Mouse (Mus musculus): Measurements from ENCODE around the gene Pdhx.
A peak's percentile ranks its signal among the peaks of the same experiment; 100 is the strongest.

Gene Pdhx

DNA sequence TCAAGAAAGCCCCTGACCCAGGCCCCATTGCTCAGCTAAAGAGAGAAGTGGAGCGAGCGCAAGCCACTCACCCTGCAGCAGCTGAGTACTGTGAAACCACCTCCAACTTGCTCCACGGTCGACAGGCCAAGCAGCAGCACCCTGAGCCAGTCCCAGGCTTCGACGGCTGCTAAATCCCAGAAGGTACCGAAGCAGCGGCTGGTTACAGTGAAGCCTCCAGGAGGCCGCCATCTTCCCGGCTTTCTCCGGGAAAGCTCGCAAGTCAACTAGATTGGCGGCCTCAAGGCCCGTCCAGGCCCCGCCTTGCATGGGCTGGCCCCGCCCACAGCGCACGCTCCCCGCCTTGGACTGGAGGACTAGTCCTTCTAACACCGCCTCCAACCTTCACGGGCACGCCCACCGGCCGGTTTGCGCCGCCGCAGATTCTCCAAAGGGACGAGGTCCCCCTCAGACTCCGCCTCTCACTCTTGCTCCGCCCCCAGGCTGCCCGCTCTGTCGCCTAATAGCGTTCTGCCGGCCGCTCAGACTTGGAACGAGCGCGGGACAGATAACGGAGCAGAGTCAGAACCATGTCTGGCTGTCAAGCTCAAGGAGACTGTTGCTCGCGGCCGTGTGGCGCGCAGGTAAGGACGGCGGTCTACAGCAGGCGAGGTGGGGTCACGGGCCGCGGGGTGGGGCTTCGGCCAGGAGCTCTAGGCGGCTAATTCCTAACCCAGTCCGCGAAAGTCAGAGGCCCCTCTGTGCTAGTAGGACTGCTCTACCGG is at the start of gene Pdhx, which contains the start of gene Apip:
Gene Pdhx (minus strand): TSS at position 295 of the 764 bp plus-strand sequence.
Gene Apip (plus strand): TSS at position 457 of the 764 bp plus-strand sequence.
- DNase-seq (ENCODE audit: low spot score in 2 of 2), result peak; percentile 100

DNA sequence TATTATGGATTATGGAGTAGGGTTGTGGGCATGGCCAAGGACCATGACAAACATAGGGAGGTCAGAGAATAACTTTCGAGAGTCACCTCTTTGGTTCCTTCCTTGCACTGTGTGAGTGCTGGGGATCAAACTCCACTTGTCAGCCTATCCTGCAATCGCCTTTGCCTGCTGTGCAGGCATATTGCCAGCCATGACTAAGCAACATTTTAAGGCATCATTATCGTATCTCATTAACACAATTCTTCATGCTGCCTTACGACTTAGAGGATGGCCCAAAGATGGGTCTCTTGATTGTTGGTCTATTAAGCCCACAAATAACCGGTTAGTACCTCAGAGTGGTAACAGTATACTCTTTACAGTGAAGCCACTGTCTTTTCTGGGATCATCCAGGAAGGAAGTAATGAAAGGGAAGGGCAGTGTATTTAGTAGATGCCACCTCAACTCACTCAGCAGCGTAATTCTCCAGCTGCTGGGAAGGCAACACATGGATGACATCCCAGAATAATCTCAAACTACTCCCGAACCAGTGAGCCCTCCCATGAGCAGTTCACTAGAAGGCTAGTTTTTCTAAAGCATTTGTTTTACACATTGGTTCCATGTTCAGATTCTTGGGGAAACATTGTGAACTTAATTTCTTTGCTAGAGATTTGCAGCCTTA is 46.0 kb upstream of the Pdhx start:
- no peak for DNase-seq (ENCODE audit: low spot score in 2 of 2)

GRCm38 (mm10) chr2:103118324-103119196 is 45.2 kb upstream of the Pdhx start:
- no peak for DNase-seq (ENCODE audit: low spot score in 2 of 2)

DNA sequence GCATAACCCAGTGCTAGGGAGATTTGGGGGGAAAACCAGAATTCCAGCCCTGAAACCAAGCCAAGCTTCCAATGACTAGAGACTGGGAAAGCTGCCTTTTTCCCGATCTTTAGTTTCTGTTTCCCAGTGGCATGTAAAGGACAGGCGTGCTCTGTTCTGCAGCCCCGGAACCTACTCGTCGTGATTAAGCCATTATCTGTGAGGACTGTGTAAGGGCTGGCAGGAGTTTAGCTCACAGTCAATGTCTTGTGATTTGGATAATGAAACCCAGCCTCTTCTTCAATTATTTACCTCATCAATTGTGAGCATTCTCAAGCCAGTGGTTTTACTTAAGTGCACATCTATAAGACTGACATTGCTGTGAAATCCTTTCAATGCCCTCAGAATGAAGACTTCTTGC is 43.9 kb upstream of the Pdhx start:
- no peak for DNase-seq (ENCODE audit: low spot score in 2 of 2)

DNA sequence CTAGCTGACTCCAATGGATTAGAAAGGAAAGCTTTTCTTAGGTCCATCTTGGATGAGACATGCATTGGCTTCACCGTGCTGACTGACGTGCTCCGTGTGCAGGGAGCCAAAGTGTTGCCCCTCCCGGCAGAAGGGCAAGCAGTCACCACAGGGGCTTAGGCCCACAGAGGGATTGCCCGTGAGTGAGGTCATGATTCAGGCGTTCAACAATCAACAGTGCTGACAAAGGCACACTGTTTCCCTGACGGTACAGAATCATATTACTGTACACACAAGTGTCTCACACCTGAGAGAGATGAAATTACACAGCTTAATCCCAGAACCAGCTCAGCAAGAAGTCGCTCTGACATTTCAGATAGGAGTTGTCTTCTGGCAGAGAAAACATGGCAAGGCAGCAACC is 38.4 kb upstream of the Pdhx start:
- DNase-seq (ENCODE audit: low spot score in 2 of 2), result no peak

GRCm38 (mm10) chr2:103106172-103106571 is 32.9 kb upstream of the Pdhx start:
- no peak for DNase-seq (ENCODE audit: low spot score in 2 of 2)

- no peak for DNase-seq (ENCODE audit: low spot score in 2 of 2)
Measured at GRCm38 (mm10) chr2:103102595-103102994, 29.3 kb upstream of the Pdhx start.

GRCm38 (mm10) chr2:103089521-103089920 is 16.2 kb upstream of the Pdhx start:
- no peak for DNase-seq (ENCODE audit: low spot score in 2 of 2)

DNA sequence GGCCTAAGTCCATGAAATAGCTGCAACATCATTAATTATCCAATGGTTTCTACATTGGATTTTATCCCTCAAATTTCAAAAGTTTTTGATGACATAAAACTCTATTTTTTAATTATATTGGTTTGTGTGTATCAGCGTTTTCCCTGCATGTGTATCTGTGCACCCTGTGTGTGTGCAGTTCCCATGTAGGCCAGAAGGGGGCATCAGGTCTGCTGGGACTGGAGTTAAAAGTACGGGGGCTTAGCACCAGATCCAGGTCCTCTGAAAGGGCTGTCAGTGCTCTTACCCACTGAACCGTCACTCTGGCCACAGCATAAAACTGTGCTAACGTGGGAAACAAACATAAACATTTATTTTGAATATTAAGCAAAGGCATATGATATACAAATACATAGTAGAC is 14.8 kb upstream of the Pdhx start:
- DNase-seq (ENCODE audit: low spot score in 2 of 2), result no peak

GRCm38 (mm10) chr2:103086432-103086831 is 13.1 kb upstream of the Pdhx start:
- no peak for DNase-seq (ENCODE audit: low spot score in 2 of 2)

- no peak for DNase-seq (ENCODE audit: low spot score in 2 of 2)
Measured at GRCm38 (mm10) chr2:103085633-103086032, 12.3 kb upstream of the Pdhx start.

DNA sequence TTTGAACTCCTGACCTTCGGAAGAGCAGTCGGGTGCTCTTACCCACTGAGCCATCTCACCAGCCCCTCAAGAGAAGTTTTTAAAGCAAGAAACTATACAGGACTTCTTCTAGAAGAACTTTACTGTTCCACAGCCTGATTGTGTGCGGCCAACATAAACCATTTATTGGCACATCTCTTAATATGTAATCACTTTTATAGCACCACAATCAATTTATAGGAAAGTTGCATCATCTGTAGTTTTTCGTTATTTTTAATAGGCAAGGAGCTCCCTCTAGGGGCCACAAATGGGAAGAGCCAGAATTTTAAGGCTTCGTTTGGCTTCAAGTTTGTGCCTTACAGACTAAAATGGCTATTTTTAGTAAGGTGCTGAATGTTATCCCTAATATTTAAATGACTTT is 11.1 kb upstream of the Pdhx start:
- DNase-seq (ENCODE audit: low spot score in 2 of 2), result peak; percentile 7 to 21

- DNase-seq (ENCODE audit: low spot score in 2 of 2), result no peak
Measured at GRCm38 (mm10) chr2:103082853-103083252, 9.5 kb upstream of the Pdhx start.

DNA sequence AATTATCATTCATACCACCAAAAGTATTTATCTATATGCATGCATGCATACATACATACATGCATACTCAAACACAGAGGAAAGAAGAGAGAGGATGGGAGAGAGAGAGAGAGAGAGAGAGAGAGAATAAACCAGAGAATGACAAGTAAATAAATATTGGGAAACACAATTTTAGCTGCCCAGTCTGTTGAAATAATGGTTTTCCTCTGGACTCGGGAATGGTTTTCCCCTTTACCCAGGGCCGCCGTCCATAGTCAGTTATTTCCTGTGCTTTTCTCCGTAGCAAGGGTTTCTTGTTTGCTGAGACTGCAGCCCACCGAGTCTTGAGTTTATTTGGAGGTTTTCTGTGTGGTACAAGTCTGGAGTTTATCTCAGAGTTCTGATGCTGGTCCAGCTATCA is 8.4 kb upstream of the Pdhx start:
- DNase-seq (ENCODE audit: low spot score in 2 of 2), result no peak

- DNase-seq (ENCODE audit: low spot score in 2 of 2), result no peak
Measured at GRCm38 (mm10) chr2:103081117-103081516, 7.8 kb upstream of the Pdhx start.

DNA sequence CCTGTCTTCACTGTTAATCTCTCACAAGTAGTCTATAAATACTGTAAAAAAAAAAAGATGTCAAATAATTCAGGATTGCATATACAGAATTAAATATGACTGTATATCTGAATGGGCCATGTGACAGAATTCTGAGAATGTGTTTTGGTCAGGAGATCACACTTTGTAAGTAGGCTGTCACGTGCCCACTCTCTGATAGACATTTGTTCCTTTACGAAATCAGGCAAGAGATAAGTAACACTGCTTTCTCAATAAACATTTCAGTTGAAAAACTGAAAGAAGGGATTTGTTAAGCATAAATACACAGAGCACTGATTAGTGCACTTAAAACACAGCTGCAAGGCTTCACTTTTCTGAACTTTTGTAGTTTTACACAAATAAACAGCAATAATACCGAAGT is 2.7 kb downstream of the Pdhx start:
- no peak for DNase-seq (ENCODE audit: low spot score in 2 of 2)

DNA sequence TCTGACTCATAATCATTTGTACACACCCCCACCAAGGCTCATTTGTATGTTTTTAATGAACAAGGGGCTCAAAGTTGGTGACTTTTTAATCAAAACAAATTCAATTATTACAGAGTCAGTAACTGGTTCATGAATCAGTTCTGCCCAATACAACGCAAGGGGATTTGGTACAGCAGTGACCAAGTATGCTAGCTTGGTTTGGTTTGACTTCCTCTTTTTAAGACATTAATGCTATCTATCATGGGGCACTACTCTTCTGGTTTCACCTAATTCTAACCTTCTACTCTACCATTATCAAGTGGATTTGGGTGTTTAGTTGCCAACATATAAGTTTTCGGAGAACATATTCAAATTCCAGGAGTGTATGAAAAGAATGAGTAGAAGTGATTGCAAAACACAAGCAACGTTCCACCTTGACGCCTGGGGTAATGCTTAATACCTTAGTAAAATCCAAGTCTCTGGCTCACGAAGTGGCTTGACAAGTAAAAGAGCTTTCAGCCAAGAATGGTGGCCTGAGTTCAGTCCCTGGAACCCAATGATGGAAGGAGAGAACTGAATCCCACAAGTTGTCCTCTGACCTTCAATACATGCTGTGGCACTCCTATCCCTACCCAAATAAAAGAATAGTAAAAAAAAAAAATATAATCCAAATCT is 3.4 kb downstream of the Pdhx start:
- DNase-seq (ENCODE audit: low spot score in 2 of 2), result no peak

GRCm38 (mm10) chr2:103068602-103069001 is 4.7 kb downstream of the Pdhx start:
- no peak for DNase-seq (ENCODE audit: low spot score in 2 of 2)

DNA sequence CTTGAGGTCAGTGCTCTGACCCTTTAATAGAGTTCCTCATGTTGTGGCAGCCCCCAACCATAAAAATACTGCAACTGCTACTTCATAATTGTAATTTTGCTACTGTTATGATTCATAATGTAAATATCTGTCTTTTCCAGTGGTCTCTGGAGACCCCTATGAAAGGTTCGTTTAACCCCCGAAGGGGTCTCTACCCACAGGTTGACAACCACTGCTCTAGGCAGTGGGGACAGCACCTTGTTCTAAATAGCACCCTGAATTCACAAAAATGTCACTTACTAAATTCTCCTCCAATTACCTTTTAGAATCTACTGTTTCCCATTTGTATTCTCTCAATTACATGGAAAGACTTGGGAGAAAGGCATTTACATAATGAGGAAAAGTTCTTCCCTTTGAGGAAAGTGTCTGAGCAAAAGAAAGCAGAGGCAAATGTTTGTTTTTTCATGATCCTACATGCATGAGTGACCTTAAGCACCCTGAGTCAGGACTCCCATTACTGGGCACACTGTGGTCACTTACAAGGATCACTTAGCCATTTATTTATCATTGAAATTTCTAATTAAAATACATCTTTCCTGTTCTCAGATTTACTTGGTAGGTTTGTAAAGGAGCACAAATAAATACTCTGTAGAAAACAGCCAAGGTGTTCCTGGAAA is 5.6 kb downstream of the Pdhx start:
- DNase-seq (ENCODE audit: low spot score in 2 of 2), result no peak

- DNase-seq (ENCODE audit: low spot score in 2 of 2), result no peak
Measured at GRCm38 (mm10) chr2:103066683-103067551, 6.4 kb downstream of the Pdhx start.

Measured in natural killer cell, adult 2 months (primary cell).